Mouse (Mus musculus) spleen, postnatal 14 days (tissue): Measurements from ENCODE around the gene Lamb3.

Experiments used
- DNase-seq, 2 experiments: peaks; one replicate each; pipeline ENCODE4 v3.0.0; 2021 to 2022; ENCODE audit warnings: low spot score in 2 of 2

Lamb3 gene

GRCm38 (mm10) chr1:193337787-193338310 is 130.3 kb downstream of the Lamb3 start:
- DNase-seq = no peak

DNA sequence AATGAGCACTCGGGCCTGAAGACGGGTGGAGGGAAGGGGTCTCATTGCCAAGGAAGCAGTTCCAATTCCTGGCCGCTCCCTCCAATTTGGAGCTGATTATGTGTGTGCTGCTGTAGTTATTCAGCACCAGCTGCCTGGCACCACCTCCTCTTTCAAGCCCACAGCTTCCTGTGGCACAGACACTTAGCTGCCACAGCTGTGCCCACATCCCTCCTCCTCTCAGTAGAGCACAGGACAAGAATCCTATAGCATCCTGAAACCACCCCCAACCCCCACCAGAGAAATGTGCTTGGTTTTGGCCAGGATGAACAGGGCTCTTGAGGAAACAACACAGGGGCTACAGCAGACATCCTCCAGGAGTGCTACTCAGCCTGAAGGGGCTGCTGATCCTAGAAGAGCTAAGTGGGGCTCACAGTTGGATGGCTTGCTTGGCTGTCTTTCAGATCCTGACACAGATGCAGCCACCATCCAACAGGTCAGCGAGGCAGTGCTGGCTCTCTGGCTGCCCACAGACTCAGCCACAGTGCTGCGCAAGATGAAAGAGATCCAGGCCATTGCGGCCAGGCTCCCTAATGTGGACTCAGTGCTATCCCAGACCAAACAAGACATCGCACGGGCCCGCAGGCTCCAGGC is 131.0 kb downstream of the Lamb3 start:
- DNase-seq = no peak

DNA sequence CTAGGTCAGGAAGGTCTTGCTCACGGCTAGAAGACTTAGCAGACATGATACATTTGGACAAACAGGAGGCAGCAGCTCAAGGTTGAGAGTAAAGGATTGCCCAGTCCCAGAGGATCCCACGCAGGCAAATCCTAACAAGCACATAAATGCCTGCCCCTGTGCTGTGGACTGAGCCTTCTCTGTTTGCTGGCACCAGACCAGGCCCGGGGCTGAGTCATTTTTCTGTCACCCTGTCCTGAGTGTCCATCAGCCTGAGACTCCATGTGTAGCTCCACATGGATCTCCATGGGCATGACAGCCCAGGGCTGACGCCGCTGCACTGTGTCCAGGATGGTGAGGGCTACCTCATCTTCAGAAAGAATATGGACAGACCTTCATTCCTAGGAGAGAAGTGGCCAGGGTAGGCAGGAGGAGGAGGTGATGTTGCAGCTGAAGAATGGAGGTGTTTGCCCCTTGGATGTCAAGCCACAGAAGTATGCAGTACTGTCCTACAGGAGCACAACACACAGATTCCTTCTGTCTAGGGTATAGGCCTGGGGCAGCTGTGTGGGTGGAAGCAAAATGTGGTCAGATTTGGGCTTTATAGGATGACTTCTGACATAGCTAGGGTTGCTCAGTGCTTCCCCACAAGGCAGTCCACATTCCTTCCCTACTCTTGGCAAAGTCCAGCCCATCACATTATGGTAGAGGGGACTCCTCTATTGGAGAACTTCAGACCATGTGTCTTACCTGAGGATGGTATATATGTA is 134.9 kb downstream of the Lamb3 start:
- DNase-seq = no peak

GRCm38 (mm10) chr1:193343853-193344252 is 136.4 kb downstream of the Lamb3 start:
- no peak for DNase-seq

DNA sequence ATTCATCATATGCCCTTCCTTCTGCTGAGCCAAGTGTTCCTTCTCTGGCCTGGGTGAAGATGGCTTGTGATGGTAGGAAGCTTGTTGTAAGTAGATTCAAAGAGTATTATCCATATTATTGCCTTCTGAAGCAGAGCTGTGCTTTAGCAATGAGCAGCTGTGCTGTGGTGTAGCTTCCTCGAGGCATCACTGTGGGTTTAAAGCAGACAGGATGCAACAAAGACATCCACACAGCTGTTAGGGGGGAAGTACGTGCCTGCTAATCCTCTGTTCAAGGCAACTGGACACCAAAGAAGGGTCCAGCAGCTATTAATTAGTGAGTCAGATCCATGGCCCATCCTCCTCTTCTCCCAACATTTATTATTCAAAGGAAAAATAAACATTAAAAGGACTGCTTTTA is 137.5 kb downstream of the Lamb3 start:
- DNase-seq = no peak

- DNase-seq = no peak
These were observed 139.4 kb downstream of the Lamb3 start for GRCm38 (mm10) chr1:193346908-193347307.

GRCm38 (mm10) chr1:193348261-193348962 is 140.9 kb downstream of the Lamb3 start:
- DNase-seq = no peak

- no peak for DNase-seq
These were observed 142.4 kb downstream of the Lamb3 start for GRCm38 (mm10) chr1:193349702-193350545.

GRCm38 (mm10) chr1:193350546-193350801 is 143.0 kb downstream of the Lamb3 start:
- DNase-seq = no peak

DNA sequence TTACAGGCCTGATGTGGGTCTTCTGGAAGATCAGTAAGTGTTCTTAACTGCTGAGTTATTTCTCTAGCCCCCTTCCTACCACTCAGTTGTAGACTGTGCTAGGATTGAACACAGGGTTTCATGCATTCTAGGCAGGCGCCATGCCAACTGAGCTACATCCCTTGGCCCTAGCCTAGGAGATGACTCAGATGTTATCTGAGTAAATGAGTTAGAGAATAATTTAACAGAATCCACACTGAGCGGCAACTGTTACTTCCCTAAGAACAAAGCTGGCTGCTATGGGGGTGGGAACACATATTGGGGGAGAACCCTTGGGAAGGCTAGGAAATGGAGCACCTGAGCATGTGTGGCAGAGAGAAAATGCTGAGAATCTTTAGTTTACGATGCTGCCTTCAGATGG is 144.1 kb downstream of the Lamb3 start:
- DNase-seq = no peak

- DNase-seq = no peak
These were observed 151.7 kb downstream of the Lamb3 start for GRCm38 (mm10) chr1:193359199-193359598.

- DNase-seq = no peak
These were observed 153.7 kb downstream of the Lamb3 start for GRCm38 (mm10) chr1:193361181-193361580.

GRCm38 (mm10) chr1:193362078-193362477 is 154.6 kb downstream of the Lamb3 start:
- DNase-seq = no peak

DNA sequence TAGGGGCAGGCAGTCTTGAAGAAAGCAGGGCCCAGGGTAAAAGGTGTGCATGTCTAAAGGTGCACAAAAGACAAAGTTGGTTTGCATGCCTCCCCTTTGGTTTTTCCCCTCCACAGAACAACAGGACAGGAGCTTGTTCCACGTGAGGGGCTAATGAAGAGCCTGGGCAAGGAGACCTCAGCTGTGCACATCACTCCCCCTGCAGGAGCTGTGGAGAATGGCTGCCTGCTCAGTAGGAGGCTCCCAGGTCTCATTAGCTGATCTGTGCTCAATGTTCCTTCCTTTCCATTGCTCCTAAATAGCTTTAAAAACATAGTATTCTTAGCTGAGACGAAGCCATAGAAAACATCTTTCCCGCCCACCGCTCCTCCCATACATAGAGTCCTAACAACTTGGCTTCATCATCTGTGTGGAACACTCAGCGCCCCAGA is 156.3 kb downstream of the Lamb3 start:
- DNase-seq = peak in 1 of 2 experiments; percentile 33

GRCm38 (mm10) chr1:193368055-193368454 is 160.6 kb downstream of the Lamb3 start:
- no peak for DNase-seq

- DNase-seq = no peak
These were observed 161.6 kb downstream of the Lamb3 start for GRCm38 (mm10) chr1:193369091-193369490.

- DNase-seq = no peak
These were observed 162.6 kb downstream of the Lamb3 start, which contains the start of gene Camk1g for GRCm38 (mm10) chr1:193370096-193370495. TSS of gene Camk1g (minus strand) at chr1:193370298.

GRCm38 (mm10) chr1:193373906-193374413 is 166.5 kb downstream of the Lamb3 start:
- DNase-seq = no peak

DNA sequence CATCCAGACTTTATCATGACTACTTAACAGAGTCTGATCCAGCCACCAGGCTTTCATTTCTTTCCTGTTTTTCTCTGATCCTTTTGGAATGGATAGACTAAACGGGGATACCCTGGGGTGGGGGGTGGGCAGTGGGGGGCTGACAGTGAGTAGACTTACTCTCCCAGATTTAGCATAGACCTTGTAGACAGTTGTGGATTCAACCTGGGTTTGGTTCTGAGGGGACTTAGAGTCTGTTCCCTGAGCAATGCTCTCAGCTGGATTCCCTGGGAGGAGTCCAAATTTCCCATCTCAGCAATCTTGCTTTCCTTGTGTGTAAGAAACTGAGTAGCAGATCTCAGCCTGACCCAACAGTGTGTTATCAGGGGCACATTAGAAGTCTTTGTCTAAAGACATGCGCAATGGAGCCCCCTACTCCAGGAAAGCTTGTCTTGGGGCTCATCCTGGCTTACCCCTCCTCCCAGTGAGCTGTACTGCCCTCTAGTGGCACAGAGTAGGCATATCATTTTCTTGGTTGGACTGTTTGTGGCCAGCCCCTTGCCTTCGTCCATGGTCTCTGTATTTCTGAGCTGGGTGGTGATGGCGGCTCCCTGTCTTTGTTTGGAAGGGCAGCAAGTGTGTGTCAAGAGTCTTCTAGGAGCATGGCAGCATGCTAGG is 169.1 kb downstream of the Lamb3 start:
- DNase-seq = peak in 1 of 2 experiments; percentile 33

GRCm38 (mm10) chr1:193379634-193380033 is 172.1 kb downstream of the Lamb3 start:
- DNase-seq = no peak

DNA sequence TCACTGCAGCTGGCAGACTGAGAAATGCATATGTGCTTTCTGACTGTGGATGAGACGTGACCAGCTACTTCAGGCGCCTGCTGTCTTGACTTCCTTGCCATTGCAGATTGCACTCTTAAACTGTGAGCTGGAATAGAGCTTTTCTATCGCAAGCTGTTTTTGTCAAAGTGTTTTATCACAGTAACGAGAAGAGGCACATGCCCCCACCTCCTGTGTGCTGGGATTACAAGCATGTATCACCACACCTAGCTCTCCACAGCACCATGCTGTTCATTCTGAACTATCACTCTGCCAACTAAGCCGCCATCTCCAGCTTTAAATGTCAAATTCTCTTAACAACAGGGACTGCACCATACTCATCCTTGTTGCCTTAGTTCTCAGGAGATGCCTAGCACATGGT is 173.4 kb downstream of the Lamb3 start:
- DNase-seq = no peak
